Mouse (Mus musculus): ENCODE data around the gene Cmtm8. TPM values are rescaled to one million over a fixed set of nuclear protein-coding genes. Genes with fewer than 3 reads are reported as not detected.

Gene Cmtm8
- polyA plus RNA-seq, 1 experiment from 2014 or later, result 39.6 TPM

DNA sequence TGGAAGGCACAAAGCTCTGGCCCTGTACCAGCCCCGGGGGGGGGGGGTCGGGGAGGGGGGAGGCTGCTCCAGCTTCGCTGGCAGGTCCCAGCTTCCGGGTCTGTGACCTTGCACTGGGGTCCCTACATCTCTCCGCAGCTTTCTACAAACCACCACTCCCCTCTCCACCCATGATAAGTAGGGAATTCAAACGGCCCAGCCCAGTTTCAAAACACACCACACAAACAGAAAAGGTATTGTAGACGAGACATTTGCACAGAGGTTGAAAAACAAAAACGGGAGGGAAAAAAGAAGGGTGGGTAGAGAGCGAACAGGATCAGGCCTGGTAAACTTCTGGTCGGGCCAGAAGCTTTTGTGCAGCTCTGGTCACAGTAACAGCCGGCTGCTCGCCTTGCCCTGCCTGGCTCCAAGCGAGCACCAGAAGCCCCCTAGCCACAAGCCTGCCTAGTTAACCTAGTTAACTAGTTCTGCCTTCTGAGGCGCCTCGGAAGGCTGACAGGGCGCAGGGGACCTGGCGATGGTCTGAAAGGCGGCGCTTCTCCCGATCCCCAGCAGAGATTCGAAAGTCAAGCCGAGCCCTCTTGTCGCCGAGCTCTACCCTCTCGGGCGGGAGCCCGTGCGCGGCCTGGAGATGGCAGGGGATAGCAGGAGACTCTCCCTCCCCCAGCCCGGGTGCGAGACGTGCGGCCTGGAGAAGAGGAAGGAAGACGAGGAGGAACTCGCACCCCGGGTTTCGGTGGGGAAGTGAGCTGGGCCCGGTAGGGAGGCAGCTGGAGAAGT lies 63.0 kb downstream of the Cmtm8 start:
- Histone ChIP-seq H3K4me3 (ENCODE audit: low read length) (peak overlapping the region; percentile 70), H3K9me3 (ENCODE audit: low read length) (no peaks in the 10 kb centered on the region), H3K4me2 (replicated peaks; ENCODE audit: low read depth, low read length) (peak overlapping the region; percentile 93), H3K36me3 (ENCODE audit: insufficient read depth, low read length) (no peaks in the 10 kb centered on the region), H3K4me1 (ENCODE audit: insufficient read depth, low read length) (peaks cover 49% of the 10 kb centered on the region), H3K27ac (ENCODE audit: low read length) (peak overlapping the region; percentile 71), H3K9ac (replicated peaks; ENCODE audit: low read length) (peak overlapping the region; percentile 85), H3K27me3 (ENCODE audit: insufficient read depth, low read length) (no peaks in the 10 kb centered on the region)
- under 1% methylated on average over 35 of the region's 38 CpGs for WGBS
- peak; percentile 59 for ATAC-seq (ENCODE audit: low FRiP score, low TSS enrichment)

DNA sequence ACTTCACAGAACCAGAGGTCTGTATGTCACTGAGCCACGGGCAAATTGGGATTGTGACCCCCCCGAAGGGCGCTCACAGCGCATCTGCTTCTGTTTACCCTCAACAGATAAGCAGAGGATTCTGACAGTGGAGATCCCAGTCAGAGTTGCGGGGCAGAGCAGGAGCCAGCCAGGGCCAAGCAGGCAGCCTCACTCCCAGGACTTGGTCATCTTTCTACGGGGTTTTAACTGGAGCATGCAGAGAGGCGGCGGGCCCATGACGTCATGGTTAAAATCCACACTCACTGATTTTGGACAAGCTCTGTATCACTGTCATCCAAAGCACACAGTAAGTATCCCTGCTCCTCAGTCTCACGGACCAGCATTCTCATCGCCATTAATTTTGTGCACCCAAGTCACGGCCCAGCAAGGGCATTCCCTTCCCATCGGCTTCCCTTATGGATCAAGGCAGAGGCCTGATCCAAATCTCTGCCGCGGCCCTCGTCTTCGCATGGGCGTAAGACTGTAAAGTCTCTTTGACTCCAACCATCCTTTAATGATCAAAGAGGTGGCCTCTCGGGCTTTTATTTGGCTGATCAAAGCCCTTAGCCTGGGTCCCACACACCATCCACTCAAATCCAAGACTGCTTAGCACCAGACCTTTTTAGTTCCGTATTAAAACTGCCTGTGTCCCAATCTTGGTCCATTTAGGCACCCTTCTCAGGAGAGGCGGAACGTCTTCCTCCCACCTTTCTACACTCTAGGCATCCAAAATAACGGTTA lies 63.8 kb downstream of the Cmtm8 start:
- H3K4me3 ChIP-seq (ENCODE audit: low read length), result peak overlapping the region; percentile 70
- no peaks in the 10 kb centered on the region for H3K9me3 ChIP-seq (ENCODE audit: low read length)
- peak overlapping the region; percentile 71 for H3K27ac ChIP-seq (ENCODE audit: low read length)
- peak overlapping the region; percentile 93 for H3K4me2 ChIP-seq (replicated peaks; ENCODE audit: low read depth, low read length)
- no peaks in the 10 kb centered on the region for H3K27me3 ChIP-seq (ENCODE audit: insufficient read depth, low read length)
- H3K36me3 ChIP-seq (ENCODE audit: insufficient read depth, low read length), result no peaks in the 10 kb centered on the region
- 27% methylated on average over 23 of the region's 23 CpGs for WGBS
- ATAC-seq (ENCODE audit: low FRiP score, low TSS enrichment), result no peak
- peak overlapping the region; percentile 85 for H3K9ac ChIP-seq (replicated peaks; ENCODE audit: low read length)
- peaks cover 49% of the 10 kb centered on the region for H3K4me1 ChIP-seq (ENCODE audit: insufficient read depth, low read length)

GRCm38 (mm10) chr9:114778877-114779276 lies 65.1 kb downstream of the Cmtm8 start:
- no peak for ATAC-seq (ENCODE audit: low FRiP score, low TSS enrichment)
- peaks cover 53% of the 10 kb centered on the region for H3K4me1 ChIP-seq (ENCODE audit: insufficient read depth, low read length)
- H3K36me3 ChIP-seq (ENCODE audit: insufficient read depth, low read length), result no peaks in the 10 kb centered on the region
- no peak overlapping the region for H3K4me3 ChIP-seq (ENCODE audit: low read length)
- no peak overlapping the region for H3K27ac ChIP-seq (ENCODE audit: low read length)
- H3K27me3 ChIP-seq (ENCODE audit: insufficient read depth, low read length), result no peaks in the 10 kb centered on the region
- H3K9ac ChIP-seq (replicated peaks; ENCODE audit: low read length), result no peak overlapping the region
- no peaks in the 10 kb centered on the region for H3K9me3 ChIP-seq (ENCODE audit: low read length)
- no peak overlapping the region for H3K4me2 ChIP-seq (replicated peaks; ENCODE audit: low read depth, low read length)
- 86% methylated on average over 7 of the region's 7 CpGs for WGBS

DNA sequence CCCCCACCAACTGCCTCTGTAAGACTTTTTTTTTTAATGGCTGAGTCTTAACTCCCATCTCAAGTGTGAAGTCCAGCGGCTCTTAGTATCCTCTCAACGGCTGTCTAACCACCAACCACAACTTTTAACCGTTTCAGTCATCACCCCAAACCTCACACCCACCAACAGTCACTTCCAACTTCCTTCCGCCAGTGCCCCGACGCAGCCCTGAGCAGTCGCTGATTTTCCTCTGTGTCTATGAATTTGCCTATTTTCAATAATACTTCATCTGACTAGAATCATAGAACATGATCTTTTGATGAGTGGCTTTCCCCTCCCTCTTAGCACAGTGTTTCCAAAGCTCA lies 65.9 kb downstream of the Cmtm8 start:
- 67% methylated on average over 7 of the region's 7 CpGs for WGBS

GRCm38 (mm10) chr9:114777178-114778046 lies 66.5 kb downstream of the Cmtm8 start:
- Histone ChIP-seq H3K4me2 (replicated peaks; ENCODE audit: low read depth, low read length) (no peak overlapping the region), H3K36me3 (ENCODE audit: insufficient read depth, low read length) (peaks cover 4% of the 10 kb centered on the region), H3K27ac (ENCODE audit: low read length) (0 out of 2 replicates have a peak overlapping the region, but pooled peaks have one; percentile 9), H3K4me1 (ENCODE audit: insufficient read depth, low read length) (peaks cover 53% of the 10 kb centered on the region), H3K9me3 (ENCODE audit: low read length) (peaks cover 2% of the 10 kb centered on the region; the same call in 1 of the 2 replicates), H3K27me3 (ENCODE audit: insufficient read depth, low read length) (no peaks in the 10 kb centered on the region), H3K9ac (replicated peaks; ENCODE audit: low read length) (no peak overlapping the region), H3K4me3 (ENCODE audit: low read length) (no peak overlapping the region)
- WGBS, result 64% methylated on average over 6 of the region's 6 CpGs
- ATAC-seq (ENCODE audit: low FRiP score, low TSS enrichment), result no peak

More for the DNA sequence above, 65.9 kb downstream of the Cmtm8 start:
- Histone ChIP-seq H3K36me3 (ENCODE audit: insufficient read depth, low read length) (no peaks in the 10 kb centered on the region), H3K4me2 (replicated peaks; ENCODE audit: low read depth, low read length) (no peak overlapping the region), H3K9me3 (ENCODE audit: low read length) (no peaks in the 10 kb centered on the region), H3K4me1 (ENCODE audit: insufficient read depth, low read length) (peaks cover 53% of the 10 kb centered on the region), H3K27me3 (ENCODE audit: insufficient read depth, low read length) (no peaks in the 10 kb centered on the region), H3K4me3 (ENCODE audit: low read length) (no peak overlapping the region), H3K27ac (ENCODE audit: low read length) (no peak overlapping the region), H3K9ac (replicated peaks; ENCODE audit: low read length) (no peak overlapping the region)
- ATAC-seq (ENCODE audit: low FRiP score, low TSS enrichment), result no peak

DNA sequence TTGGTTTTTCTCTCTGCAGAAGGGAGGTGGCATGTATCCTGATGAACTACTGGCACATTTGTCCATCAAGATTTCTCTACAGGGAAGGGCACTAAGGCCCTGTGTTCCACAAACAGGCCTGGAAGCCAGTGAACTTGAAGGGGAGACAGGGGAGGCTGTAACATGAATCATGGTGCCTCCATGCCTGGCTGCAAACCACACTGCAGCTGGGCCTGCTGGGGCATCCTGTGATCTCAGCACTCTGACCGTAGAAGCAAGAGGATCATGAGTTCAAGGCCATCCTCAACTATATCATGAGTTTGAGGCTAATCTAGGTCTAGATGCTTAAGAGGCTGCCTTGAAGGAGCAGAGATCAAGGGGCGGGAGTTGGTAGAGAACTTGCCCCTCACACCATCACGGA lies 67.6 kb downstream of the Cmtm8 start:
- no peak for ATAC-seq (ENCODE audit: low FRiP score, low TSS enrichment)
- Histone ChIP-seq H3K27me3 (ENCODE audit: insufficient read depth, low read length) (no peaks in the 10 kb centered on the region), H3K27ac (ENCODE audit: low read length) (no peak overlapping the region), H3K9ac (replicated peaks; ENCODE audit: low read length) (no peak overlapping the region), H3K36me3 (ENCODE audit: insufficient read depth, low read length) (peaks cover 11% of the 10 kb centered on the region), H3K9me3 (ENCODE audit: low read length) (peaks cover 6% of the 10 kb centered on the region; the same call in 1 of the 2 replicates), H3K4me1 (ENCODE audit: insufficient read depth, low read length) (peaks cover 47% of the 10 kb centered on the region), H3K4me2 (replicated peaks; ENCODE audit: low read depth, low read length) (no peak overlapping the region), H3K4me3 (ENCODE audit: low read length) (no peak overlapping the region)
- 71% methylated on average over 3 of the region's 3 CpGs for WGBS

- H3K9me3 ChIP-seq (ENCODE audit: low read length), result peaks cover 6% of the 10 kb centered on the region; the same call in 1 of the 2 replicates
- peaks cover 11% of the 10 kb centered on the region for H3K36me3 ChIP-seq (ENCODE audit: insufficient read depth, low read length)
- WGBS, result 54% methylated on average over 4 of the region's 4 CpGs
- H3K4me1 ChIP-seq (ENCODE audit: insufficient read depth, low read length), result peaks cover 42% of the 10 kb centered on the region
- H3K9ac ChIP-seq (replicated peaks; ENCODE audit: low read length), result peak overlapping the region; percentile 29; the same call in 1 of the 2 replicates
- H3K4me2 ChIP-seq (replicated peaks; ENCODE audit: low read depth, low read length), result no peak overlapping the region
- H3K27me3 ChIP-seq (ENCODE audit: insufficient read depth, low read length), result no peaks in the 10 kb centered on the region
- ATAC-seq (ENCODE audit: low FRiP score, low TSS enrichment), result 0 out of 2 replicates have a peak, but pooled peaks have one; percentile 12
- H3K4me3 ChIP-seq (ENCODE audit: low read length), result no peak overlapping the region
- peak overlapping the region; percentile 73 for H3K27ac ChIP-seq (ENCODE audit: low read length)
Observed at GRCm38 (mm10) chr9:114775272-114775671, 68.7 kb downstream of the Cmtm8 start.

DNA sequence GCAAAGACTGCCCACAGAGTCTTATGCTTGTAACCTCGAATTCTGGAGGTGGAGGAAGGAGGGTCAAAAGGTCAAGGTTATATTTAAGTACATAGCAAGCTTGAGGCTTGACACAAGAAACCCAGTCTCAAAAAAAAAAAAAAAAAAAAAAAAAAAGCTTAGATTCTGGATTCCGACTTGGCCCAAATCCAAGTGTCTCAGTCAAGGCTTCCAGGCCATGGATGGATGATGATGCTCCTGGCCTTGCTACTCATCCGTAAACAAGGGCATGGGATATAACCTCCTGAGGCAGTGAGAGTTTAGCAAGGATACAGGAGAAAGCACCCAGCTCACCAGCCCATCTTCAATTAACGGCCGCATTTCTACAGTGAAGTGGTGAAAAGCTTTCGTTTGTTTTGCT lies 69.3 kb downstream of the Cmtm8 start:
- 48% methylated on average over 6 of the region's 6 CpGs for WGBS
- no peak for ATAC-seq (ENCODE audit: low FRiP score, low TSS enrichment)
- peaks cover 35% of the 10 kb centered on the region for H3K4me1 ChIP-seq (ENCODE audit: insufficient read depth, low read length)

DNA sequence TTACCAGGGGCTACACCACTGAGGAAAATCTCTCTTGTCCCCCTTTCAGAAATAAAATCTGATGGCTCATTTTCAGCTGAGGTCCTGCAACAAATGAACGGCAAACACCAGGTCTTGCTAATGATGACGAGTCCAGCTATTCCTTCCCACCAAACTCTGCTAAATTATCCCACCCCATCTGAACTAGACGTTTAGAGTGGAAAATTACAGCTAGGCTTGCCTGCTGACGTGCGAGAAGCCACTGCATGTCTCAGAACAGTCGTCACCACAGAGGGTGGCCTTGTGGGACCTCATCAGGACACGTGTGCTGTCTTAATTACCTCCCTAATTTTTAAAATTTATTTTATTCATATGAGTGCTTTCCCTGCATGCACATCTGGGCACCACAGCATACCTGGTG lies 72.4 kb downstream of the Cmtm8 start:
- peaks cover 11% of the 10 kb centered on the region for H3K36me3 ChIP-seq (ENCODE audit: insufficient read depth, low read length)
- H3K4me1 ChIP-seq (ENCODE audit: insufficient read depth, low read length), result peaks cover 41% of the 10 kb centered on the region
- H3K9ac ChIP-seq (replicated peaks; ENCODE audit: low read length), result no peak overlapping the region
- no peak overlapping the region for H3K4me2 ChIP-seq (replicated peaks; ENCODE audit: low read depth, low read length)
- H3K27ac ChIP-seq (ENCODE audit: low read length), result no peak overlapping the region
- no peaks in the 10 kb centered on the region for H3K27me3 ChIP-seq (ENCODE audit: insufficient read depth, low read length)
- ATAC-seq (ENCODE audit: low FRiP score, low TSS enrichment), result no peak
- H3K4me3 ChIP-seq (ENCODE audit: low read length), result no peak overlapping the region
- H3K9me3 ChIP-seq (ENCODE audit: low read length), result peaks cover 6% of the 10 kb centered on the region; the same call in 1 of the 2 replicates
- WGBS, result 79% methylated on average over 7 of the region's 7 CpGs

More for the DNA sequence above, 69.3 kb downstream of the Cmtm8 start:
- Histone ChIP-seq H3K4me3 (ENCODE audit: low read length) (no peak overlapping the region), H3K4me2 (replicated peaks; ENCODE audit: low read depth, low read length) (no peak overlapping the region), H3K27ac (ENCODE audit: low read length) (peak overlapping the region; percentile 73), H3K36me3 (ENCODE audit: insufficient read depth, low read length) (peaks cover 11% of the 10 kb centered on the region), H3K9ac (replicated peaks; ENCODE audit: low read length) (no peak overlapping the region), H3K27me3 (ENCODE audit: insufficient read depth, low read length) (no peaks in the 10 kb centered on the region), H3K9me3 (ENCODE audit: low read length) (peaks cover 6% of the 10 kb centered on the region; the same call in 1 of the 2 replicates)
